ENCODE assay signal across 1 mouse cellular context in the genomic region with DNA sequence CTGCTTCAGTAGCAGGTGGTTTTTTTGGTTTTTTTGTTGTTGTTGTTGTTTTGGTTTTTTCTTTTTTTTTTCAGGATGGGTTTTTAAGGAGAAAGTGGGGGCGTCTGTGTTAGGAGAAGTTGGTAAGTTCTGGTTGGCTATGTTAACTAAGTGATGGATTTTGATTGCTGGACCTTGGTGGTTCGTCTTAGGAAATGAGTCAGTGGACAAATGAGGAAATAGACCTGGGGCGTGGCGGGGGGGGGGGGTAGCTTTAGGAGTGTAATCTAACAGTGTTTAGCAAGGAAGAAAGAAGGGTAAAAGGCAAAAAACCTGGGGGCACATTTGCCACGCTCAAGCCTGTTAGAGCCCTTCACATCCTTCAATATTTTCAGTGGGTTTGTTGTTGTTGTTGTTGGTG.
TF ChIP-seq lines count a peak whose summit lies in the region.

No protein-coding gene starts in this region.

TF ChIP-seq in MEL, 35 proteins besides CTCF, POLR2A, EP300 and RAD21 (continued from another document):
- 0 out of 2 replicates have a peak, but pooled peaks have one; percentile 17 for TF ChIP-seq ZNF384 (IDR thresholded peaks at IDR 0.05; ENCODE audit: low read depth, low read length)
- no peak for TF ChIP-seq SIN3A (IDR thresholded peaks at IDR 0.05; ENCODE audit: low read length)
- no peak for TF ChIP-seq MAX (IDR thresholded peaks at IDR 0.05; ENCODE audit: low read length)
- TF ChIP-seq USF2 (IDR thresholded peaks at IDR 0.05; ENCODE audit: borderline replicate concordance in 1 of 2, insufficient read depth in 1 of 2, low read depth in 1 of 2, low read length in 2 of 2) = no peak
- TF ChIP-seq CHD1 (IDR thresholded peaks at IDR 0.05; ENCODE audit: low read depth, low read length) = no peak
- no peak for TF ChIP-seq TAL1 (IDR thresholded peaks at IDR 0.05; ENCODE audit: low read length)
- no peak for TF ChIP-seq MXI1 (IDR thresholded peaks at IDR 0.05; ENCODE audit: low read depth, low read length)
